In the genomic region with DNA sequence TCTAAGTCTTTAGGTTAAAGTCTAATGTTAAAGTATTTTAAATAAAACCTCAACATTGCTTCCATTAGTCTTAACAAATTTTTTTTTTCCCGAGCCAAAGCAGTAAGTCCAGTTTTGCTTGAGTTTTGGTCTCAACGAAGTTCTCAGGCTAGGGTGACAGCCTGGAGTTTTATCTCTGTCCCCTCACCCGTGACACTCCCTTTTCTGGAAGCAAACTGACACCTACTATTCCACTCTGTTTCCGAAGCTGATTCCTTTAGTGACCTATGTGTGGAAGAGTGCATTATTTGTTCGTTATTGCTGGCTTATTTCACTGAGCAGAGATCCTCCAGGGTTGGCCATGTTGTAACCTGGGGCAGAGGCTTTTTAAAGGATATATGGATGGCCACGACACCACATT, we compare ENCODE assay signal across 9 mouse cellular contexts. TPM values are rescaled to one million over a fixed set of nuclear protein-coding genes. Genes with fewer than 3 reads are reported as not detected.
A peak's percentile ranks its signal among the peaks of the same experiment; 100 is the strongest.
DNase-seq lines count a peak whose midpoint lies in the region; ATAC-seq lines count a peak whose summit lies in the region.
"Had no signal": no experiment of that assay in that cellular context is flagged by ENCODE, and none has a peak within 500 bp of the region (broad histone marks: within the 10 kb centered on the region; RNA-seq: fewer than 3 reads in every experiment).

No protein-coding gene starts in this region.

- DNase-seq in kidney, postnatal 25 days, result no peak
- DNase-seq in limb, embryonic 11.5 days (ENCODE audit: low spot score), result no peak
- no peak for DNase-seq in cerebellum, postnatal 4 days (ENCODE audit: low spot score in 2 of 2)
- no peak for DNase-seq in gastrocnemius, adult 18-20 months (ENCODE audit: low spot score)
- DNase-seq in lung, adult 18-20 months, result no peak
- DNase-seq: thymus, postnatal 14 days had no signal

- peak overlapping the region; percentile 96 for H3K4me2 ChIP-seq in kidney, embryonic 15.5 days
- H3K4me2 ChIP-seq in limb, embryonic 11.5 days (ENCODE audit: low read depth, severe bottlenecking), result no peak overlapping the region
- peak overlapping the region; percentile 98 for H3K4me2 ChIP-seq in neural tube, embryonic 12.5 days (replicated peaks)

- no peaks in the 10 kb centered on the region for H3K36me3 ChIP-seq in kidney, embryonic 15.5 days
- no peaks in the 10 kb centered on the region for H3K36me3 ChIP-seq in limb, embryonic 11.5 days (ENCODE audit: control insufficient read depth, insufficient read depth, low read length)
- peaks cover 3% of the 10 kb centered on the region; the same call in 1 of the 2 replicates for H3K36me3 ChIP-seq in neural tube, embryonic 12.5 days

- peaks cover 20% of the 10 kb centered on the region for H3K4me1 ChIP-seq in kidney, embryonic 15.5 days
- peaks cover 10% of the 10 kb centered on the region for H3K4me1 ChIP-seq in limb, embryonic 11.5 days (ENCODE audit: control insufficient read depth, insufficient read depth, low read length)
- H3K4me1 ChIP-seq in neural tube, embryonic 12.5 days, result peaks cover 23% of the 10 kb centered on the region

- no peak overlapping the region for H3K9ac ChIP-seq in kidney, embryonic 15.5 days
- H3K9ac ChIP-seq in limb, embryonic 11.5 days (ENCODE audit: low read length), result no peak overlapping the region
- H3K9ac ChIP-seq in neural tube, embryonic 12.5 days, result no peak overlapping the region

- no peak for ATAC-seq in kidney, embryonic 15.5 days (replicated peaks; ENCODE audit: low FRiP score)
- peak; percentile 19; the same call in 1 of the 2 replicates for ATAC-seq in erythroblast, adult 5-6 weeks (replicated peaks; ENCODE audit: low FRiP score, poor library complexity, severe bottlenecking)
- no peak for ATAC-seq in limb, embryonic 11.5 days (ENCODE audit: insufficient number of reproducible peaks, low FRiP score, low TSS enrichment, low read depth)
- ATAC-seq in neural tube, embryonic 12.5 days (ENCODE audit: low FRiP score, low read depth), result no peak

- H3K4me3 ChIP-seq in kidney, embryonic 15.5 days (replicated peaks), result peak overlapping the region; percentile 91; the same call in 1 of the 2 replicates
- peak overlapping the region; percentile 84 for H3K4me3 ChIP-seq in limb, embryonic 11.5 days (ENCODE audit: low read depth, low read length)
- no peak overlapping the region for H3K4me3 ChIP-seq in neural tube, embryonic 12.5 days

- 18% methylated on average over 6 of the region's 6 CpGs for WGBS in kidney, embryonic 15.5 days
- WGBS in limb, embryonic 11.5 days, result 30% methylated on average over 6 of the region's 6 CpGs
- 39% methylated on average over 6 of the region's 6 CpGs for WGBS in neural tube, embryonic 12.5 days

- peaks cover 40% of the 10 kb centered on the region for H3K27me3 ChIP-seq in kidney, embryonic 15.5 days
- peaks cover 16% of the 10 kb centered on the region; the same call in 1 of the 2 replicates for H3K27me3 ChIP-seq in limb, embryonic 11.5 days (ENCODE audit: control insufficient read depth, insufficient read depth, low read length)
- peaks cover 21% of the 10 kb centered on the region for H3K27me3 ChIP-seq in neural tube, embryonic 12.5 days (replicated peaks)

- H3K9me3 ChIP-seq in kidney, embryonic 15.5 days (replicated peaks), result no peaks in the 10 kb centered on the region
- no peaks in the 10 kb centered on the region for H3K9me3 ChIP-seq in limb, embryonic 11.5 days (ENCODE audit: control insufficient read depth, low read length)
- no peaks in the 10 kb centered on the region for H3K9me3 ChIP-seq in neural tube, embryonic 12.5 days

- H3K27ac ChIP-seq in kidney, embryonic 15.5 days, result 0 out of 2 replicates have a peak overlapping the region, but pooled peaks have one; percentile 10
- no peak overlapping the region for H3K27ac ChIP-seq in limb, embryonic 11.5 days (replicated peaks; ENCODE audit: low read depth, low read length)
- no peak overlapping the region for H3K27ac ChIP-seq in neural tube, embryonic 12.5 days

RNA-seq across cellular contexts. Expression of a gene that starts 1.1 kb away (rescaled TPM):
- 5.2 and 5.4 TPM in 2 replicates for polyA plus RNA-seq in kidney, embryonic 15.5 days (2015; fragmentation: Nextera tagmentation; extraction: Ambion mirVana)
- 106 and 120 TPM in 2 replicates for total RNA-seq in erythroblast, adult 5-6 weeks (2015; ENCODE audit: low replicate concordance)
- total RNA-seq in erythroblast, adult 5-6 weeks (2017; ENCODE audit: low replicate concordance), result 299 and 366 TPM in 2 replicates
- 6.7 and 7.6 TPM in 2 replicates for polyA plus RNA-seq in limb, embryonic 11.5 days (2014; fragmentation: Nextera tagmentation; extraction: Ambion mirVana)
- 17.4 and 20.7 TPM in 2 replicates for polyA plus RNA-seq in neural tube, embryonic 12.5 days (2016; fragmentation: Nextera tagmentation; extraction: Ambion mirVana)
- 10 to 100 TPM; 14.8 to 16.2 TPM for total RNA-seq in gastrocnemius, adult 18-20 months (2021)

RNA-seq across cellular contexts. Expression of a gene that starts 44.8 kb away (rescaled TPM):
- polyA plus RNA-seq in kidney, embryonic 15.5 days (2015; fragmentation: Nextera tagmentation; extraction: Ambion mirVana), result 10.1 and 11.8 TPM in 2 replicates
- total RNA-seq in erythroblast, adult 5-6 weeks (2015; ENCODE audit: low replicate concordance), result 1.0 and 1.3 TPM in 2 replicates
- total RNA-seq in erythroblast, adult 5-6 weeks (2017; ENCODE audit: low replicate concordance), result 0.51 and 2.6 TPM in 2 replicates
- polyA plus RNA-seq in limb, embryonic 11.5 days (2014; fragmentation: Nextera tagmentation; extraction: Ambion mirVana), result 8.3 and 8.9 TPM in 2 replicates
- polyA plus RNA-seq in neural tube, embryonic 12.5 days (2016; fragmentation: Nextera tagmentation; extraction: Ambion mirVana), result 11.5 and 13.9 TPM in 2 replicates
- 1 to 10 TPM; 3.0 to 4.1 TPM for total RNA-seq in gastrocnemius, adult 18-20 months (2021)
